Mouse (Mus musculus) CH12.LX (cell line): ENCODE measurements around the gene Tas1r1.

Source experiments
- CTCF ChIP-seq, 2 experiments: IDR thresholded peaks in 1 of 2; conservative IDR thresholded peaks in 1 of 2; 2 replicates each; pipeline ENCODE4 v1.5.1; 2011 to 2012; ENCODE audit warnings: low read depth in 2 of 2, low read length in 2 of 2, improper control_type of control experiment in 1 of 2, inconsistent platforms in 1 of 2, mild to moderate bottlenecking in 1 of 2, moderate library complexity in 1 of 2
- E2F4 ChIP-seq: IDR thresholded peaks from 2 replicates; pipeline ENCODE4 v1.6.1; 2011; ENCODE audit warnings: low read depth, low read length, improper control_type of control experiment; ENCODE audit not compliant: insufficient replicate concordance
- NELFE ChIP-seq: IDR thresholded peaks from 2 replicates; pipeline ENCODE4 v1.6.1; 2011; ENCODE audit warnings: low read depth, low read length, improper control_type of control experiment
- POLR2A ChIP-seq: IDR thresholded peaks from 2 replicates; pipeline ENCODE4 v1.6.1; 2011; ENCODE audit warnings: low read depth, mild to moderate bottlenecking, improper control_type of control experiment, low read length

DNA sequence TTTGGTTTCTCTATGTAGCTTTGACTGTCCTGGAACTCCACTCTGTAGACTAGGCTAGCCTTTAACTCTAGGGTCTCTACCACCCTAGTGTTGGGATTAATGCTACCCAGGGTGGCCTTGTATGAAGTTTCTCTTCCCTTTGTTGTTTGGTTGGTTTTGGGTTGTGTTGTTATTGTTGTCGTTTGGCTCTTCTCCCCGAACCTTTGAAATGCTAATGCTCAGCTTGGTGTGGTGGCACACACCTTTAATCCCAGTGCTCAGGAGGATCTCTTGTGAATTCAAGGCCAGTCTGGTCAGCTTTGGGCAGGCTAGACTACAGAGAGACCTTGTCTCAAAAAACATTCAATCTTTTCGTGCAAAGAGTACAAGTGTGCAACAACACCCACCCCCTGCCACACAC, 4.8 kb upstream of the Tas1r1 start:
- TF ChIP-seq POLR2A (no peak), E2F4 (no peak), CTCF (conservative IDR thresholded peaks at IDR 0.05 in 1 of 2, IDR thresholded peaks at IDR 0.05 in 1 of 2; ENCODE audit: low read depth in 2 of 2, low read length in 2 of 2) (no peak), NELFE (no peak)
